Mouse (Mus musculus): ENCODE results near the gene Fibp. TPM values are rescaled to one million over a fixed set of nuclear protein-coding genes. Genes with fewer than 3 reads are reported as not detected.

Fibp gene
- polyA plus RNA-seq, 1 experiment from 2014 or later = 103 TPM

- 0 out of 2 replicates have a peak, but pooled peaks cover under 1% of the 10 kb centered on the region for H3K27me3 ChIP-seq (ENCODE audit: control insufficient read depth, insufficient read depth, low read length)
- H3K4me3 ChIP-seq (ENCODE audit: low read depth, low read length) = no peak within 1 kb of the TSS
- no peak within 1 kb of the TSS for H3K9ac ChIP-seq (ENCODE audit: low read length)
- H3K36me3 ChIP-seq (ENCODE audit: control insufficient read depth, insufficient read depth, low read length) = 0 out of 2 replicates have a peak, but pooled peaks cover 4% of the 10 kb centered on the region
- peaks cover 5% of the 10 kb centered on the region for H3K4me1 ChIP-seq (ENCODE audit: control insufficient read depth, insufficient read depth, low read length)
- no peaks in the 10 kb centered on the region for H3K9me3 ChIP-seq (ENCODE audit: control insufficient read depth, low read length)
- WGBS = 65% methylated on average over 5 of the region's 5 CpGs
- ATAC-seq (ENCODE audit: low FRiP score) (no peak), DNase-seq (ENCODE audit: low spot score, missing footprints) (no peak)
- H3K27ac ChIP-seq (ENCODE audit: low read depth, low read length) = no peak within 1 kb of the TSS
- H3K4me2 ChIP-seq = no peak within 1 kb of the TSS
Observed at GRCm38 (mm10) chr19:5468374-5468773, 8.0 kb downstream of the Fibp start, which contains the start of gene Ctsw. TSS of gene Ctsw (minus strand) at chr19:5468507.

- Histone ChIP-seq H3K27me3 (ENCODE audit: control insufficient read depth, insufficient read depth, low read length) (0 out of 2 replicates have a peak, but pooled peaks cover 2% of the 10 kb centered on the region), H3K4me2 (no peak overlapping the region), H3K4me3 (ENCODE audit: low read depth, low read length) (no peak overlapping the region), H3K4me1 (ENCODE audit: control insufficient read depth, insufficient read depth, low read length) (peaks cover 15% of the 10 kb centered on the region), H3K27ac (ENCODE audit: low read depth, low read length) (no peak overlapping the region), H3K36me3 (ENCODE audit: control insufficient read depth, insufficient read depth, low read length) (no peaks in the 10 kb centered on the region), H3K9me3 (ENCODE audit: control insufficient read depth, low read length) (no peaks in the 10 kb centered on the region), H3K9ac (ENCODE audit: low read length) (no peak overlapping the region)
- WGBS = 53% methylated on average over 5 of the region's 5 CpGs
- ATAC-seq (ENCODE audit: low FRiP score) (no peak), DNase-seq (ENCODE audit: low spot score, missing footprints) (no peak)
Observed at GRCm38 (mm10) chr19:5471846-5472245, 11.4 kb downstream of the Fibp start.

GRCm38 (mm10) chr19:5472857-5473256 is 12.4 kb downstream of the Fibp start:
- no peaks in the 10 kb centered on the region for H3K36me3 ChIP-seq (ENCODE audit: control insufficient read depth, insufficient read depth, low read length)
- no peak overlapping the region for H3K4me2 ChIP-seq
- no peak overlapping the region for H3K4me3 ChIP-seq (ENCODE audit: low read depth, low read length)
- peaks cover 15% of the 10 kb centered on the region for H3K4me1 ChIP-seq (ENCODE audit: control insufficient read depth, insufficient read depth, low read length)
- 0 out of 2 replicates have a peak, but pooled peaks cover 2% of the 10 kb centered on the region for H3K27me3 ChIP-seq (ENCODE audit: control insufficient read depth, insufficient read depth, low read length)
- no peak overlapping the region for H3K9ac ChIP-seq (ENCODE audit: low read length)
- no peaks in the 10 kb centered on the region for H3K9me3 ChIP-seq (ENCODE audit: control insufficient read depth, low read length)
- DNase-seq (ENCODE audit: low spot score, missing footprints) (no peak), ATAC-seq (ENCODE audit: low FRiP score) (no peak)
- no peak overlapping the region for H3K27ac ChIP-seq (ENCODE audit: low read depth, low read length)
- 80% methylated on average over 3 of the region's 3 CpGs for whole genome bisulfite sequencing

GRCm38 (mm10) chr19:5473720-5474119 is 13.3 kb downstream of the Fibp start, which contains the start of gene Efemp2:
TSS of gene Efemp2 (plus strand) at chr19:5473954.
- WGBS = under 1% methylated on average over 22 of the region's 22 CpGs
- DNase-seq (ENCODE audit: low spot score, missing footprints) = peak; percentile 96
- peak; percentile 78 for ATAC-seq (ENCODE audit: low FRiP score)
- Histone ChIP-seq H3K27ac (ENCODE audit: low read depth, low read length) (peak within 1 kb of the TSS; percentile 5; the same call in 1 of the 2 replicates), H3K27me3 (ENCODE audit: control insufficient read depth, insufficient read depth, low read length) (0 out of 2 replicates have a peak, but pooled peaks cover 2% of the 10 kb centered on the region), H3K9me3 (ENCODE audit: control insufficient read depth, low read length) (no peaks in the 10 kb centered on the region), H3K36me3 (ENCODE audit: control insufficient read depth, insufficient read depth, low read length) (no peaks in the 10 kb centered on the region), H3K4me3 (ENCODE audit: low read depth, low read length) (peak within 1 kb of the TSS; percentile 62), H3K4me2 (peak within 1 kb of the TSS; percentile 95), H3K4me1 (ENCODE audit: control insufficient read depth, insufficient read depth, low read length) (peaks cover 15% of the 10 kb centered on the region), H3K9ac (ENCODE audit: low read length) (peak within 1 kb of the TSS; percentile 88)

GRCm38 (mm10) chr19:5474281-5475068 is 14.1 kb downstream of the Fibp start:
- Histone ChIP-seq H3K4me2 (peak overlapping the region; percentile 95), H3K4me3 (ENCODE audit: low read depth, low read length) (peak overlapping the region; percentile 62), H3K27me3 (ENCODE audit: control insufficient read depth, insufficient read depth, low read length) (0 out of 2 replicates have a peak, but pooled peaks cover 2% of the 10 kb centered on the region), H3K4me1 (ENCODE audit: control insufficient read depth, insufficient read depth, low read length) (peaks cover 15% of the 10 kb centered on the region), H3K9me3 (ENCODE audit: control insufficient read depth, low read length) (no peaks in the 10 kb centered on the region), H3K9ac (ENCODE audit: low read length) (peak overlapping the region; percentile 88), H3K36me3 (ENCODE audit: control insufficient read depth, insufficient read depth, low read length) (no peaks in the 10 kb centered on the region), H3K27ac (ENCODE audit: low read depth, low read length) (no peak overlapping the region; the same call in 1 of the 2 replicates)
- DNase-seq (ENCODE audit: low spot score, missing footprints) (peak; percentile 93), ATAC-seq (ENCODE audit: low FRiP score) (peak; percentile 75)
- under 1% methylated on average over 48 of the region's 68 CpGs for WGBS

GRCm38 (mm10) chr19:5475069-5475714 is 14.8 kb downstream of the Fibp start:
- Histone ChIP-seq H3K9me3 (ENCODE audit: control insufficient read depth, low read length) (no peaks in the 10 kb centered on the region), H3K4me3 (ENCODE audit: low read depth, low read length) (peak overlapping the region; percentile 62), H3K36me3 (ENCODE audit: control insufficient read depth, insufficient read depth, low read length) (no peaks in the 10 kb centered on the region), H3K4me1 (ENCODE audit: control insufficient read depth, insufficient read depth, low read length) (peaks cover 15% of the 10 kb centered on the region), H3K9ac (ENCODE audit: low read length) (peak overlapping the region; percentile 88), H3K27me3 (ENCODE audit: control insufficient read depth, insufficient read depth, low read length) (0 out of 2 replicates have a peak, but pooled peaks cover 2% of the 10 kb centered on the region), H3K27ac (ENCODE audit: low read depth, low read length) (no peak overlapping the region), H3K4me2 (peak overlapping the region; percentile 95)
- DNase-seq (ENCODE audit: low spot score, missing footprints) = peak; percentile 91
- WGBS = 28% methylated on average over 13 of the region's 13 CpGs
- peak; percentile 45 for ATAC-seq (ENCODE audit: low FRiP score)

GRCm38 (mm10) chr19:5477004-5477667 is 16.7 kb downstream of the Fibp start:
- H3K9ac ChIP-seq (ENCODE audit: low read length) = 0 out of 2 replicates have a peak overlapping the region, but pooled peaks have one; percentile 9
- no peak overlapping the region for H3K27ac ChIP-seq (ENCODE audit: low read depth, low read length)
- ATAC-seq (ENCODE audit: low FRiP score) = no peak
- H3K4me2 ChIP-seq = no peak overlapping the region
- H3K4me3 ChIP-seq (ENCODE audit: low read depth, low read length) = no peak overlapping the region
- no peak for DNase-seq (ENCODE audit: low spot score, missing footprints)
- 90% methylated on average over 10 of the region's 10 CpGs for WGBS
- H3K27me3 ChIP-seq (ENCODE audit: control insufficient read depth, insufficient read depth, low read length) = 0 out of 2 replicates have a peak, but pooled peaks cover 2% of the 10 kb centered on the region
- no peaks in the 10 kb centered on the region for H3K9me3 ChIP-seq (ENCODE audit: control insufficient read depth, low read length)
- peaks cover 15% of the 10 kb centered on the region for H3K4me1 ChIP-seq (ENCODE audit: control insufficient read depth, insufficient read depth, low read length)
- H3K36me3 ChIP-seq (ENCODE audit: control insufficient read depth, insufficient read depth, low read length) = no peaks in the 10 kb centered on the region

- H3K4me3 ChIP-seq (ENCODE audit: low read depth, low read length) = no peak overlapping the region
- H3K4me1 ChIP-seq (ENCODE audit: control insufficient read depth, insufficient read depth, low read length) = peaks cover 15% of the 10 kb centered on the region
- no peaks in the 10 kb centered on the region; the same call in 1 of the 2 replicates for H3K36me3 ChIP-seq (ENCODE audit: control insufficient read depth, insufficient read depth, low read length)
- 0 out of 2 replicates have a peak, but pooled peaks cover 2% of the 10 kb centered on the region for H3K27me3 ChIP-seq (ENCODE audit: control insufficient read depth, insufficient read depth, low read length)
- DNase-seq (ENCODE audit: low spot score, missing footprints) (no peak), ATAC-seq (ENCODE audit: low FRiP score) (no peak)
- H3K9ac ChIP-seq (ENCODE audit: low read length) = no peak overlapping the region
- 93% methylated on average over 18 of the region's 18 CpGs for WGBS
- H3K4me2 ChIP-seq = no peak overlapping the region
- no peak overlapping the region for H3K27ac ChIP-seq (ENCODE audit: low read depth, low read length)
- H3K9me3 ChIP-seq (ENCODE audit: control insufficient read depth, low read length) = no peaks in the 10 kb centered on the region
Observed at GRCm38 (mm10) chr19:5477668-5478300, 17.4 kb downstream of the Fibp start.
